Mouse (Mus musculus) heart, embryonic 12.5 days (tissue): ENCODE measurements around the gene Gphb5. TPM values are rescaled to one million over a fixed set of nuclear protein-coding genes. Genes with fewer than 3 reads are reported as not detected.
"Not testable (repeated sequence)": the region's sequence is repeated elsewhere in the genome, so short reads cannot be mapped to it uniquely, and the experiment has no call there.

ENCODE experiments used
- ATAC-seq: fragments of 200-750 bp; cut with Nextera tagmentation; 2 replicates; pipeline ENCODE4 v1.8.0; 2017; ENCODE audit warnings: moderate TSS enrichment, moderate library complexity; ENCODE audit not compliant: insufficient number of reproducible peaks, low FRiP score
- H3K27ac ChIP-seq: fragments of 300-500 bp; sonication (generic); 2 replicates; pipeline ENCODE4 v1.5.1; 2016; ENCODE audit warnings: mild to moderate bottlenecking, moderate library complexity; ENCODE audit not compliant: poor library complexity, severe bottlenecking
- H3K27me3 ChIP-seq: fragments of 300-500 bp; sonication (generic); replicated peaks from 2 replicates; pipeline ENCODE4 v1.6.1; 2016; ENCODE audit warnings: mild to moderate bottlenecking, moderate library complexity
- H3K36me3 ChIP-seq: fragments of 300-500 bp; sonication (generic); 2 replicates; pipeline ENCODE4 v1.6.1; 2016; ENCODE audit warnings: mild to moderate bottlenecking, moderate library complexity
- H3K4me1 ChIP-seq: fragments of 300-500 bp; sonication (generic); replicated peaks from 2 replicates; pipeline ENCODE4 v1.6.1; 2016; ENCODE audit warnings: mild to moderate bottlenecking
- H3K4me2 ChIP-seq: fragments of 300-500 bp; sonication (generic); 2 replicates; pipeline ENCODE4 v1.6.1; 2016; ENCODE audit warnings: mild to moderate bottlenecking, moderate library complexity
- H3K4me3 ChIP-seq: fragments of 300-500 bp; sonication (generic); 2 replicates; pipeline ENCODE4 v1.5.1; 2016; ENCODE audit warnings: mild to moderate bottlenecking
- H3K9ac ChIP-seq: fragments of 300-500 bp; sonication (generic); 2 replicates; pipeline ENCODE4 v1.6.1; 2016; ENCODE audit warnings: mild to moderate bottlenecking, moderate library complexity
- H3K9me3 ChIP-seq: fragments of 300-500 bp; sonication (generic); replicated peaks from 2 replicates; pipeline ENCODE4 v1.6.1; 2016; ENCODE audit warnings: mild to moderate bottlenecking, moderate library complexity
- WGBS: fragments of 180-500 bp; shearing (Covaris S2); methylation state at CpG from one replicate; pipeline ENCODE4 v1.1.7; 2016; 5-methylcytosine and 5-hydroxymethylcytosine counted together
- polyA plus RNA-seq: library from polyadenylated mRNA; unstranded; fragments of >200 nt; fragmentation: Nextera tagmentation; extraction: Ambion mirVana; gene quantifications from 2 replicates; pipeline ENCODE4 v1.2.1, GENCODE M21; 2016

Gene Gphb5
- polyA plus RNA-seq, 1 experiment from 2014 or later: not detected

- ATAC-seq: no peak
- Histone ChIP-seq H3K9me3 (no peaks in the 10 kb centered on the region), H3K4me2 (no peak overlapping the region), H3K27ac (no peak overlapping the region), H3K4me3 (no peak overlapping the region), H3K4me1 (peaks cover 14% of the 10 kb centered on the region), H3K36me3 (peaks cover 2% of the 10 kb centered on the region; the same call in 1 of the 2 replicates), H3K9ac (no peak overlapping the region), H3K27me3 (no peaks in the 10 kb centered on the region)
- 81% methylated on average over 7 of the region's 7 CpGs for WGBS
Observed at GRCm38 (mm10) chr12:75446245-75446644, 29.7 kb upstream of the Gphb5 start.

DNA sequence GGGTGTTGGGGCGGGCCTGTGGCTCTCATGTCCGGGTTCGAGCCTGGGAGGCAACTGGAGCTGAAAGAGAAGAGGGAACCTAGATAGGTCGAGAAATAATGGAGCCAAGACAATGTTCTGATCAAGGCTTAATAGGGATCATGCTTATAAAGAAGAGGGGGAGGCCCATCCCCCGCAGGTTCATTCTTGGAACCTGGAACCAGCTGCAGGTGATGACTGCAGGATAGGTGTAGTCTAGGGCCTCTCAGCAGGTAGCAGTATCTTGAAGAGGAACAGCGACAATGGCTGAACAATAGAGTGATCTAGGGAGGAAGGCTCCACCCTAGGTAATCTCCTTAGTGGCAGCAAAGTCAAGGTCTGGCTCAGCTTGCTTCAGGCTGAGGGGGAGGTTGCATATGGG lies 15.8 kb upstream of the Gphb5 start:
- H3K36me3 ChIP-seq, H3K9me3 ChIP-seq, H3K4me3 ChIP-seq, H3K27me3 ChIP-seq, H3K4me1 ChIP-seq, H3K4me2 ChIP-seq, H3K27ac ChIP-seq, H3K9ac ChIP-seq, ATAC-seq: not testable (repeated sequence)
- whole genome bisulfite sequencing: 76% methylated on average over 6 of the region's 6 CpGs

- Histone ChIP-seq H3K4me3 (no peak overlapping the region), H3K9me3 (0 out of 2 replicates have a peak, but pooled peaks cover 5% of the 10 kb centered on the region), H3K9ac (no peak overlapping the region), H3K27me3 (no peaks in the 10 kb centered on the region), H3K4me1 (no peaks in the 10 kb centered on the region), H3K27ac (no peak overlapping the region), H3K36me3 (no peaks in the 10 kb centered on the region), H3K4me2 (no peak overlapping the region)
- 86% methylated on average over 1 of the region's 1 CpGs for WGBS
- ATAC-seq: no peak
Observed at GRCm38 (mm10) chr12:75429685-75430396, 13.3 kb upstream of the Gphb5 start.

GRCm38 (mm10) chr12:75428719-75429118 lies 12.1 kb upstream of the Gphb5 start:
- no peak for ATAC-seq
- Histone ChIP-seq H3K27me3 (no peaks in the 10 kb centered on the region), H3K4me3 (no peak overlapping the region), H3K36me3 (no peaks in the 10 kb centered on the region), H3K27ac (no peak overlapping the region), H3K4me1 (no peaks in the 10 kb centered on the region), H3K9me3 (0 out of 2 replicates have a peak, but pooled peaks cover 5% of the 10 kb centered on the region), H3K9ac (no peak overlapping the region), H3K4me2 (no peak overlapping the region)
- 79% methylated on average over 6 of the region's 6 CpGs for WGBS

GRCm38 (mm10) chr12:75425882-75426281 lies 9.3 kb upstream of the Gphb5 start:
- Histone ChIP-seq H3K27me3 (no peaks in the 10 kb centered on the region), H3K9me3 (no peaks in the 10 kb centered on the region), H3K27ac (no peak overlapping the region), H3K4me1 (no peaks in the 10 kb centered on the region), H3K36me3 (no peaks in the 10 kb centered on the region), H3K4me3 (no peak overlapping the region), H3K4me2 (no peak overlapping the region), H3K9ac (no peak overlapping the region)
- no peak for ATAC-seq
- WGBS: 75% methylated on average over 7 of the region's 7 CpGs

- Histone ChIP-seq H3K4me2 (no peak overlapping the region), H3K4me3 (no peak overlapping the region), H3K27ac (no peak overlapping the region), H3K9ac (no peak overlapping the region), H3K9me3 (no peaks in the 10 kb centered on the region), H3K36me3 (no peaks in the 10 kb centered on the region), H3K27me3 (no peaks in the 10 kb centered on the region), H3K4me1 (no peaks in the 10 kb centered on the region)
- no peak for ATAC-seq
- 72% methylated on average over 4 of the region's 4 CpGs for WGBS
Observed at GRCm38 (mm10) chr12:75424817-75425216, 8.2 kb upstream of the Gphb5 start.

DNA sequence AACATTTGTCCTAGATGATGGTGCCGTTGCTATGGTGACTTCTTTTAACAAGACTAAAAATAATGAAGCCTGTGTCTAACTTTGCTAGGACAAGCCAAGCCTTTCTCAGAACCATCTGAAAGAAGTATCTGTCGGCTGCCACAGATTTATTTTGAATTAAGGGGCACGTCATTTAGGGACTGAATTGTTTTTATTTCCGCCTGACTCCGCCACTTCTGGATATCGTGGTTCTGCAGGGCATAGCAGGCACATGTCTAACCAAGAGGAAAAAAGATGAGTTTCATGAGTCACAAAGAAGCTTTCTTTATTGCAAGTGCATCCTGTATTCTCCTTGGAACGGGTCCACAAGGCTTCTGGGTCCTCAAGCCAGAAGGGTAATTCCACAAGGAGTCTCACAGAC lies 7.8 kb upstream of the Gphb5 start:
- no peak overlapping the region for H3K9ac ChIP-seq
- WGBS: 64% methylated on average over 7 of the region's 7 CpGs
- H3K36me3 ChIP-seq: no peaks in the 10 kb centered on the region
- no peaks in the 10 kb centered on the region for H3K9me3 ChIP-seq
- H3K4me2 ChIP-seq: no peak overlapping the region
- no peak for ATAC-seq
- H3K4me1 ChIP-seq: no peaks in the 10 kb centered on the region
- H3K27ac ChIP-seq: no peak overlapping the region
- H3K4me3 ChIP-seq: no peak overlapping the region
- H3K27me3 ChIP-seq: no peaks in the 10 kb centered on the region

GRCm38 (mm10) chr12:75414991-75415390 lies 1.6 kb downstream of the Gphb5 start:
- H3K4me2 ChIP-seq: no peak overlapping the region
- H3K9ac ChIP-seq: no peak overlapping the region
- H3K27ac ChIP-seq: no peak overlapping the region
- ATAC-seq: no peak
- no peak overlapping the region for H3K4me3 ChIP-seq
- no peaks in the 10 kb centered on the region for H3K27me3 ChIP-seq
- WGBS: 67% methylated on average over 6 of the region's 6 CpGs
- H3K4me1 ChIP-seq: no peaks in the 10 kb centered on the region
- H3K36me3 ChIP-seq: no peaks in the 10 kb centered on the region
- H3K9me3 ChIP-seq: no peaks in the 10 kb centered on the region

DNA sequence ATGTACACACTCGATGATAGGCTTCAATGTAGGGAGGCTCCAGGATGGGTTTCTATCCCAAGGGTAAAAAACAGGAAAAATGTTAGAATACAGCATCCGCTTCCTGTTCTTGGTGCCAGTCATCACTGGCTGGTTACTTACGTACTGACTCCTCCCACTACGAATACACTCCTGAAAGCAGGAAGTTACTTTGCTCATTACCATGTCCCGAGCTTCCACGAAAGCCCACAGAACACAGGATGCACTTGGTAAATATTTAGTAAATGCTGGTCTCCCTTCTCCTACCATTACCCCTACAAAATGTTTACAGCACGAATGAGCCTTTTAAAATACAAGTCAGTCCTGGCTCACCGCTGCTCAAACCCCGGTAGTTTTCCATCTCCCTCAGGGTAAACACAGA lies 3.6 kb downstream of the Gphb5 start:
- H3K4me2 ChIP-seq: no peak overlapping the region
- H3K27me3 ChIP-seq: no peaks in the 10 kb centered on the region
- no peaks in the 10 kb centered on the region for H3K4me1 ChIP-seq
- no peaks in the 10 kb centered on the region for H3K9me3 ChIP-seq
- H3K4me3 ChIP-seq: no peak overlapping the region
- no peaks in the 10 kb centered on the region for H3K36me3 ChIP-seq
- ATAC-seq: no peak
- H3K9ac ChIP-seq: no peak overlapping the region
- WGBS: 75% methylated on average over 9 of the region's 9 CpGs
- H3K27ac ChIP-seq: no peak overlapping the region

- Histone ChIP-seq H3K4me3 (no peak overlapping the region), H3K27me3 (no peaks in the 10 kb centered on the region), H3K9me3 (no peaks in the 10 kb centered on the region), H3K9ac (no peak overlapping the region), H3K36me3 (no peaks in the 10 kb centered on the region), H3K27ac (no peak overlapping the region), H3K4me2 (no peak overlapping the region), H3K4me1 (peaks cover 8% of the 10 kb centered on the region; the same call in 1 of the 2 replicates)
- no peak for ATAC-seq
- WGBS: 37% methylated on average over 7 of the region's 7 CpGs
Observed at GRCm38 (mm10) chr12:75397077-75397476, 19.5 kb downstream of the Gphb5 start.

GRCm38 (mm10) chr12:75396616-75397015 lies 20.0 kb downstream of the Gphb5 start:
- H3K9me3 ChIP-seq: no peaks in the 10 kb centered on the region
- no peak for ATAC-seq
- no peak overlapping the region; the same call in 1 of the 2 replicates for H3K27ac ChIP-seq
- H3K4me3 ChIP-seq: no peak overlapping the region
- H3K27me3 ChIP-seq: no peaks in the 10 kb centered on the region
- no peaks in the 10 kb centered on the region for H3K36me3 ChIP-seq
- H3K4me2 ChIP-seq: no peak overlapping the region
- WGBS: 58% methylated on average over 3 of the region's 3 CpGs
- H3K4me1 ChIP-seq: peaks cover 8% of the 10 kb centered on the region; the same call in 1 of the 2 replicates
- no peak overlapping the region for H3K9ac ChIP-seq
